Mouse (Mus musculus) liver, adult 2 months (tissue): ENCODE results near the gene Mttp.

ENCODE experiments used
- CTCF ChIP-seq: fragments of 200-500 bp; IDR thresholded peaks from 2 replicates; pipeline ENCODE4 v1.5.1; 2011; ENCODE audit warnings: low read depth, low read length, control low read depth
- POLR2A ChIP-seq: fragments of 200-500 bp; IDR thresholded peaks from 2 replicates; pipeline ENCODE4 v1.6.1; 2011; ENCODE audit warnings: low read length, control low read depth; ENCODE audit not compliant: insufficient read depth; ENCODE audit errors: extremely low read depth

DNA sequence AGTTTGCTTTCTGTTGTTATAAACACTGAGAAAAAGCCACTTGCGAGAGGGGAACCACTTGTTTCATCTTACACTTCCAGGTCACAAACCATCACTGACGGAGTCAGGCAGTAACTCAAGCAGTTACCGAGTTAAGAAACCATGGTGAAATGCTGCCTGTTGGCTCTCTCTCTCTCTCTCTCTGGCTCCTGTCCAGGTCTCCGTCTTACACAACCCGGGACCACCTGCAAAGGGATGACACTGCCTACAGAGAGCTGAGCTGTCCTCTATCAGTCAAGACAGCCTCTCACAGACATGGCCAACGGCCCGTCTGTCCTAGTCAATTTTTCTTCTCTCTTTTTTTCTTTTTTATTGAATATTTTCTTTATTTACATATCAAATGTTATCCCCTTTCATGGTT, 101.5 kb downstream of the Mttp start:
- TF ChIP-seq CTCF: no peak
- no peak for TF ChIP-seq POLR2A
